Mouse (Mus musculus) cerebellum, adult 2 months (tissue): ENCODE results near the gene Veph1.

Experiments used
- CTCF ChIP-seq: fragments of 200-500 bp; IDR thresholded peaks from 2 replicates; pipeline ENCODE4 v1.5.1; 2011; ENCODE audit warnings: low read depth, mild to moderate bottlenecking, control low read depth, low read length, moderate library complexity, borderline replicate concordance; ENCODE audit not compliant: insufficient read depth
- POLR2A ChIP-seq: fragments of 200-500 bp; IDR thresholded peaks from 2 replicates; pipeline ENCODE4 v1.6.1; 2011; ENCODE audit warnings: low read length, control low read depth, borderline replicate concordance; ENCODE audit not compliant: insufficient read depth

- TF ChIP-seq POLR2A: no peak
- TF ChIP-seq CTCF: no peak
These were observed 255.7 kb downstream of the Veph1 start for GRCm38 (mm10) chr3:66040857-66041494.
